Mouse (Mus musculus): ENCODE measurements around the gene G0s2.

The G0s2 gene

GRCm38 (mm10) chr1:193272916-193273601 lies at the start of gene G0s2:
G0s2 (minus strand) TSS chr1:193273217.
- DNase-seq (ENCODE audit: low spot score in 2 of 2): peak in 1 of 2 experiments; percentile 14

GRCm38 (mm10) chr1:193320398-193320797 lies 47.4 kb upstream of the G0s2 start:
- DNase-seq (ENCODE audit: low spot score in 2 of 2): no peak

GRCm38 (mm10) chr1:193319721-193320120 lies 46.7 kb upstream of the G0s2 start:
- no peak for DNase-seq (ENCODE audit: low spot score in 2 of 2)

- DNase-seq (ENCODE audit: low spot score in 2 of 2): no peak
Measured at GRCm38 (mm10) chr1:193317159-193317559, 44.1 kb upstream of the G0s2 start.

GRCm38 (mm10) chr1:193316358-193316750 lies 43.3 kb upstream of the G0s2 start:
- DNase-seq (ENCODE audit: low spot score in 2 of 2): no peak

- no peak for DNase-seq (ENCODE audit: low spot score in 2 of 2)
Measured at GRCm38 (mm10) chr1:193315705-193316357, 42.8 kb upstream of the G0s2 start.

- DNase-seq (ENCODE audit: low spot score in 2 of 2): no peak
Measured at GRCm38 (mm10) chr1:193311596-193311995, 38.6 kb upstream of the G0s2 start.

- DNase-seq (ENCODE audit: low spot score in 2 of 2): no peak
Measured at GRCm38 (mm10) chr1:193310519-193311085, 37.6 kb upstream of the G0s2 start.

GRCm38 (mm10) chr1:193309785-193310518 lies 36.9 kb upstream of the G0s2 start:
- no peak for DNase-seq (ENCODE audit: low spot score in 2 of 2)

- no peak for DNase-seq (ENCODE audit: low spot score in 2 of 2)
Measured at GRCm38 (mm10) chr1:193306832-193307231, 33.8 kb upstream of the G0s2 start.

- DNase-seq (ENCODE audit: low spot score in 2 of 2): no peak
Measured at GRCm38 (mm10) chr1:193305386-193305785, 32.4 kb upstream of the G0s2 start.

DNA sequence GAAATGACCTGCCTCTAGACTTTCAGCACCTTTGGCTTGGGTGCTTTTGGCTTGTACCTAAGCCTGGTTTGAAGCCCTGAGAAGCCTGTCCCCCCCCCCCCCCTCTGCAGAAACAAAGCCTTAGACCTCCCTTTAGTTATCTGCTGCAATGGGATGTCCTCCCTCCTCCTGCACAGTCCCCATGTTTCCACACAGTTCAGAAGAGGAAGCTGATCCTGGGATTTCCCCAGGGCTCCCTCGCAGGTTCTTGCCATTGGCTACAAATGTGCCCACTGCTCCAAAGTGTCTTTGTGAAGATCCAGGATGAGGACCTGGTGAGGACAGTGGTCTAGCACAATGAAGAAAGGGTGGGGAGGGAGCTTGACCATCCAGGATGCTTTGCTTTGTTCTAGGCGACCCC lies 30.1 kb upstream of the G0s2 start:
- no peak for DNase-seq (ENCODE audit: low spot score in 2 of 2)

DNA sequence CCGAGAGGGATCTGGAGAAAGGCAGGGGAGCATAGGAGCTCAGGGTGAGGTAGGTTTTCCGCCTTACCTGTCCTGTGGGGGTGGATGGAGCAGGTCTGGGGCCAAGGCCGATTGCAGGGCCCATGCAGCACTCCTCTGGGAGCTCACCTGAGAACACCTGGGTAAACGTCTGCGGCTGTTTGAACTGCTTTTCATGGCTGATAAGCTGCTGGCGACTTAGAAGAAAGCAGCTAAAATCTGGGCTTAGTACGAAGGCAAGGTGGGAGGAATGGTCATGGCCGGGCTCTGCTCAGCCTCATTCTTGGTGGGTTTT lies 29.0 kb upstream of the G0s2 start:
- DNase-seq (ENCODE audit: low spot score in 2 of 2): no peak

- no peak for DNase-seq (ENCODE audit: low spot score in 2 of 2)
Measured at GRCm38 (mm10) chr1:193301216-193302092, 28.4 kb upstream of the G0s2 start.

DNA sequence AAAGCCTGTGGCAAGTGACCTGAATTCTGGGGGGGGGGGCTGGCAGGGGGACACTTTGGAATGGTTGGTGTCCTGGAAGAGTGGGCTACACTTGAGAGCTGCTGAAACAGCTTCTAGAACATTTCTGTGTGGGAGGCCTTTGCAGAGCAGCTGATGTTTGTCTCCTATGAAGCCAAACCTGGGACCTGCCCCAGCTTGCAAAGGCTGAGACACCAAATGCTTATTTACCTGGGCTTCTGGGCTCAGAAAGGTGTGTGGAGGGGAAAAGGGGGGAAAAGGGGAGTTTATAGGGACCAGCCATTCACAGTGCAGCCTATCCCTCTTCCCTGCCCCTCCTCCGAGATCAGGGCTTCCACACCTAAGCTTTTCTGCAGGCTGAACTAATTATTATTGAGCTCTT lies 27.0 kb upstream of the G0s2 start:
- DNase-seq (ENCODE audit: low spot score in 2 of 2): no peak

DNA sequence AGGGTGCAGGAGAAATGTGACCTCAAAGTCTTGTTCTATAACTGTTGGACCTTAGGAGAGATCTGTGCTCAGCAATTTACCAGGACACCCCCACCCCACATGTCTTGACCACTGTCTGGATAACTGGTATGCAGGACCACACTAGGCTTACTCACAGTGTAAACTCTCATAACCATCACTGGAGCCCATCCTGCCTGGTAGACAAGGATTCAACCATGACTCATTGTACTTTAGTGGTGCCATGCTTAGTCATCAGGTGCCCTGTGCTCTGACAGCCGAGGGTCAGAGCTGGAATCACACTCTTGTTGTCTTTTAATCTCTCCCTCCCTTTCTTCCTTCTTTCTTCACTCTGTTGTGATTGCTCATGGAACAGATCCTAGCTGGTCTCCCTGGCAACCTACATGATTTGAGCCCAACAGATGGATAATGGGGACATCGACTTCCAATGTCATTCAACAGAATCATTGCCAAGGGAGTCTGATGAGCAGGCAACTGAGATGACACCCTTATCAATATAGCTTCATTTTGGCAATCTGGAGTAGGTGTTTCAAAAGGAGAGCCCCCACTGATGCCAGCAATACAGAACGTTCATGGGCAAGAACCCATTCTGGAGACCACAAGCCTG lies 25.2 kb upstream of the G0s2 start:
- DNase-seq (ENCODE audit: low spot score in 2 of 2): no peak

GRCm38 (mm10) chr1:193295920-193296319 lies 22.9 kb upstream of the G0s2 start:
- no peak for DNase-seq (ENCODE audit: low spot score in 2 of 2)

GRCm38 (mm10) chr1:193293926-193294325 lies 20.9 kb upstream of the G0s2 start:
- no peak for DNase-seq (ENCODE audit: low spot score in 2 of 2)

GRCm38 (mm10) chr1:193293039-193293438 lies 20.0 kb upstream of the G0s2 start:
- DNase-seq (ENCODE audit: low spot score in 2 of 2): no peak

GRCm38 (mm10) chr1:193290686-193291085 lies 17.7 kb upstream of the G0s2 start:
- no peak for DNase-seq (ENCODE audit: low spot score in 2 of 2)

- no peak for DNase-seq (ENCODE audit: low spot score in 2 of 2)
Measured at GRCm38 (mm10) chr1:193289914-193290313, 16.9 kb upstream of the G0s2 start.
